Mouse (Mus musculus): ENCODE results near the gene Rimbp3. TPM values are rescaled to one million over a fixed set of nuclear protein-coding genes. Genes with fewer than 3 reads are reported as not detected.
A peak's percentile ranks its signal among the peaks of the same experiment; 100 is the strongest.

Rimbp3 gene
- polyA plus RNA-seq, 1 experiment: 0.07 TPM

GRCm38 (mm10) chr16:17185475-17185874, 22.9 kb upstream of the Rimbp3 start:
- TF ChIP-seq CTCF (IDR thresholded peaks at IDR 0.05; ENCODE audit: insufficient read depth, low read length) (no peak), POLR2A (IDR thresholded peaks at IDR 0.05; ENCODE audit: borderline replicate concordance, extremely low read depth, low read depth, low read length) (no peak)
- peaks cover 6% of the 10 kb centered on the region for H3K4me1 ChIP-seq (ENCODE audit: control insufficient read depth, insufficient read depth, low read length)
- no peak overlapping the region for H3K4me3 ChIP-seq (replicated peaks; ENCODE audit: extremely low read depth, low read depth, low read length)
- no peak for DNase-seq

GRCm38 (mm10) chr16:17193823-17194222, 14.6 kb upstream of the Rimbp3 start:
- 79% methylated on average over 4 of the region's 4 CpGs for WGBS

GRCm38 (mm10) chr16:17200121-17200952, 8.1 kb upstream of the Rimbp3 start:
- H3K4me1 ChIP-seq (ENCODE audit: control insufficient read depth, insufficient read depth, low read length): peaks cover 4% of the 10 kb centered on the region; the same call in 1 of the 2 replicates
- no peak for TF ChIP-seq POLR2A (IDR thresholded peaks at IDR 0.05; ENCODE audit: borderline replicate concordance, extremely low read depth, low read depth, low read length)
- peak overlapping the region; percentile 73 for H3K4me3 ChIP-seq (replicated peaks; ENCODE audit: extremely low read depth, low read depth, low read length)
- DNase-seq: no peak
- WGBS: 2% methylated on average over 24 of the region's 24 CpGs

More at GRCm38 (mm10) chr16:17193823-17194222, 14.6 kb upstream of the Rimbp3 start:
- Histone ChIP-seq H3K4me1 (ENCODE audit: control insufficient read depth, insufficient read depth, low read length) (peaks cover 8% of the 10 kb centered on the region), H3K4me3 (replicated peaks; ENCODE audit: extremely low read depth, low read depth, low read length) (no peak overlapping the region)
- no peak for TF ChIP-seq CTCF (IDR thresholded peaks at IDR 0.05; ENCODE audit: insufficient read depth, low read length)
- TF ChIP-seq POLR2A (IDR thresholded peaks at IDR 0.05; ENCODE audit: borderline replicate concordance, extremely low read depth, low read depth, low read length): no peak
- no peak for DNase-seq

- WGBS: under 1% methylated on average over 72 of the region's 72 CpGs
- peak; percentile 70; the same call in 1 of the 2 replicates for TF ChIP-seq POLR2A (IDR thresholded peaks at IDR 0.05; ENCODE audit: borderline replicate concordance, extremely low read depth, low read depth, low read length)
- TF ChIP-seq CTCF (IDR thresholded peaks at IDR 0.05; ENCODE audit: insufficient read depth, low read length): no peak
- peak overlapping the region; percentile 73 for H3K4me3 ChIP-seq (replicated peaks; ENCODE audit: extremely low read depth, low read depth, low read length)
- H3K4me1 ChIP-seq (ENCODE audit: control insufficient read depth, insufficient read depth, low read length): peaks cover 2% of the 10 kb centered on the region; the same call in 1 of the 2 replicates
- peak; percentile 80 for DNase-seq
Measured at GRCm38 (mm10) chr16:17200953-17201707, 7.3 kb upstream of the Rimbp3 start.

GRCm38 (mm10) chr16:17201977-17202376, 6.4 kb upstream of the Rimbp3 start:
- TF ChIP-seq POLR2A (IDR thresholded peaks at IDR 0.05; ENCODE audit: borderline replicate concordance, extremely low read depth, low read depth, low read length): no peak
- 55% methylated on average over 2 of the region's 2 CpGs for WGBS
- no peak for DNase-seq
- no peak overlapping the region for H3K4me3 ChIP-seq (replicated peaks; ENCODE audit: extremely low read depth, low read depth, low read length)
- peaks cover 2% of the 10 kb centered on the region; the same call in 1 of the 2 replicates for H3K4me1 ChIP-seq (ENCODE audit: control insufficient read depth, insufficient read depth, low read length)

GRCm38 (mm10) chr16:17202549-17202948, 5.9 kb upstream of the Rimbp3 start, which contains the start of gene Ube2l3:
TSS of gene Ube2l3 (minus strand) at chr16:17202649.
- Histone ChIP-seq H3K4me3 (replicated peaks; ENCODE audit: extremely low read depth, low read depth, low read length) (peak within 1 kb of the TSS; percentile 73), H3K4me1 (ENCODE audit: control insufficient read depth, insufficient read depth, low read length) (peaks cover 2% of the 10 kb centered on the region; the same call in 1 of the 2 replicates)
- TF ChIP-seq POLR2A (IDR thresholded peaks at IDR 0.05; ENCODE audit: borderline replicate concordance, extremely low read depth, low read depth, low read length): no peak
- no peak for TF ChIP-seq CTCF (IDR thresholded peaks at IDR 0.05; ENCODE audit: insufficient read depth, low read length)
- no peak for DNase-seq
- 97% methylated on average over 1 of the region's 1 CpGs for WGBS

GRCm38 (mm10) chr16:17204990-17205389, 3.4 kb upstream of the Rimbp3 start:
- 2% methylated on average over 6 of the region's 6 CpGs for WGBS
- peak; percentile 34 for DNase-seq
- TF ChIP-seq POLR2A (IDR thresholded peaks at IDR 0.05; ENCODE audit: borderline replicate concordance, extremely low read depth, low read depth, low read length) (no peak), CTCF (IDR thresholded peaks at IDR 0.05; ENCODE audit: insufficient read depth, low read length) (peak; percentile 15; the same call in 1 of the 2 replicates)

GRCm38 (mm10) chr16:17209404-17209960, 1.1 kb downstream of the Rimbp3 start:
- WGBS: 2% methylated on average over 37 of the region's 37 CpGs
- no peak for TF ChIP-seq POLR2A (IDR thresholded peaks at IDR 0.05; ENCODE audit: borderline replicate concordance, extremely low read depth, low read depth, low read length)
- TF ChIP-seq CTCF (IDR thresholded peaks at IDR 0.05; ENCODE audit: insufficient read depth, low read length): no peak
- no peak for DNase-seq
- H3K4me1 ChIP-seq (ENCODE audit: control insufficient read depth, insufficient read depth, low read length): peaks cover 7% of the 10 kb centered on the region; the same call in 1 of the 2 replicates
- H3K4me3 ChIP-seq (replicated peaks; ENCODE audit: extremely low read depth, low read depth, low read length): peak overlapping the region; percentile 43

More at GRCm38 (mm10) chr16:17204990-17205389, 3.4 kb upstream of the Rimbp3 start:
- Histone ChIP-seq H3K4me3 (replicated peaks; ENCODE audit: extremely low read depth, low read depth, low read length) (no peak overlapping the region), H3K4me1 (ENCODE audit: control insufficient read depth, insufficient read depth, low read length) (peaks cover 5% of the 10 kb centered on the region)
